Mouse (Mus musculus) liver, embryonic 13.5 days (tissue): ENCODE data around the gene Cfap299. TPM values are rescaled to one million over a fixed set of nuclear protein-coding genes. Genes with fewer than 3 reads are reported as not detected.
A peak's percentile ranks its signal among the peaks of the same experiment; 100 is the strongest.

ENCODE experiments used
- ATAC-seq: fragments of 200-750 bp; cut with Nextera tagmentation; 2 replicates; pipeline ENCODE4 v1.8.0; 2017; ENCODE audit warnings: low read depth, mild to moderate bottlenecking, moderate number of reproducible peaks, moderate library complexity
- DNase-seq: peaks from one replicate; pipeline ENCODE4 v3.0.0; 2022
- H3K27ac ChIP-seq: fragments of 300-500 bp; sonication (generic); 2 replicates; pipeline ENCODE4 v1.5.1; 2015; ENCODE audit warnings: moderate library complexity, mild to moderate bottlenecking, inconsistent platforms
- H3K27me3 ChIP-seq: fragments of 300-500 bp; sonication (generic); 2 replicates; pipeline ENCODE4 v1.6.1; 2015; ENCODE audit warnings: mild to moderate bottlenecking, inconsistent platforms
- H3K36me3 ChIP-seq: fragments of 300-500 bp; sonication (generic); 2 replicates; pipeline ENCODE4 v1.6.1; 2015; ENCODE audit warnings: mild to moderate bottlenecking, inconsistent platforms
- H3K4me1 ChIP-seq: fragments of 300-500 bp; sonication (generic); replicated peaks from 2 replicates; pipeline ENCODE4 v1.6.1; 2015; ENCODE audit warnings: inconsistent platforms
- H3K4me2 ChIP-seq: fragments of 300-500 bp; sonication (generic); 2 replicates; pipeline ENCODE4 v1.6.1; 2015; ENCODE audit warnings: inconsistent platforms, mild to moderate bottlenecking, moderate library complexity
- H3K4me3 ChIP-seq: fragments of 300-500 bp; sonication (generic); replicated peaks from 2 replicates; pipeline ENCODE4 v1.5.1; 2015; ENCODE audit warnings: mild to moderate bottlenecking, inconsistent platforms
- H3K9ac ChIP-seq: fragments of 300-500 bp; sonication (generic); 2 replicates; pipeline ENCODE4 v1.6.1; 2015; ENCODE audit warnings: mild to moderate bottlenecking, inconsistent platforms
- H3K9me3 ChIP-seq: fragments of 300-500 bp; sonication (generic); replicated peaks from 2 replicates; pipeline ENCODE4 v1.6.1; 2016; ENCODE audit warnings: inconsistent platforms
- WGBS: fragments of 180-500 bp; shearing (Covaris S2); methylation state at CpG from one replicate; pipeline ENCODE4 v1.1.7; 2015; ENCODE audit not compliant: insufficient replicate concordance; 5-methylcytosine and 5-hydroxymethylcytosine counted together
- polyA plus RNA-seq: library from polyadenylated mRNA; unstranded; fragments of >200 nt; fragmentation: Nextera tagmentation; extraction: Ambion mirVana; gene quantifications from 2 replicates; pipeline ENCODE4 v1.2.1, GENCODE M21; 2015

The Cfap299 gene
- polyA plus RNA-seq, 1 experiment from 2014 or later = 0.20 TPM

DNA sequence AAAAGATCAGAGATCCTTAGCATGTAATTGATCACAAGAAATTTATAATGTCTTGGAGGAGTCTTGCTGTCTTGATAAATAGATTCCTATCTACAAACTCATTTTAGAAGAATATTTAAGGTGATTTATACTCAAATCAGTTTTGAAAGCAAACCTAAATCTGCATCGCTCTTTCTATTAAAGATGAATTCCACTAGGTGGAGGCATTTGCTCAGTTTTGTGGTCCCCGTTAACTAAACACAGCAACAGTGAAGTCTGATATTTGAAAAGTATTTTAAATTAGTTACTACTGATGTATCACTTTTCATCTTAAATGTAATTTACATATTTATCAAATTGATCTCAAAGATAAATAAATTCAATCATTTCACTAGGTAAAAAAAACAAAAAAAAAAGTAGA lies 15.5 kb downstream of the Cfap299 start:
- 69% methylated on average over 2 of the region's 2 CpGs for WGBS

DNA sequence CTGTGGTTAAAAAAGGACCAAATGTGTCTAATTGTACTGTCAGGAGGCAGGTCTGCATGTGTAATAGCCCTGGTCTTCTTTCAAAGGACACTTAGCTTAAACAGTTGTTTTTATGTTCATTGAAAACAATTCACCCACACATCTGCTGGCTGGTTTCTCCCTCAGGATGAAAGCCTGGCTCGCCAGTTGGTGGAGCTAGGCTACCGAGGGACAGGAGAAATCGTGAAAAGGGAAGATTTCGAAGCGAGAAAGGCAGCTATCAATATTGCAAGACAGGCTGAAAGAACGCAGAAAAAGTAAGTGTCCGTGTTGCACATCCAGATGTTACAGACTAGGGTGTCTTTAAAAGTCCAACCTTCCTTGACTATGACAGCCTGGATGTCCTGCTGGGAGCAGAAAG lies 17.0 kb downstream of the Cfap299 start:
- H3K36me3 ChIP-seq = no peaks in the 10 kb centered on the region
- WGBS = 56% methylated on average over 7 of the region's 7 CpGs

More for the DNA sequence above, 15.5 kb downstream of the Cfap299 start:
- Histone ChIP-seq H3K9ac (no peak overlapping the region), H3K4me2 (no peak overlapping the region), H3K27me3 (no peaks in the 10 kb centered on the region), H3K4me3 (no peak overlapping the region), H3K36me3 (no peaks in the 10 kb centered on the region), H3K4me1 (no peaks in the 10 kb centered on the region), H3K9me3 (no peaks in the 10 kb centered on the region), H3K27ac (no peak overlapping the region)
- ATAC-seq (no peak), DNase-seq (no peak)

DNA sequence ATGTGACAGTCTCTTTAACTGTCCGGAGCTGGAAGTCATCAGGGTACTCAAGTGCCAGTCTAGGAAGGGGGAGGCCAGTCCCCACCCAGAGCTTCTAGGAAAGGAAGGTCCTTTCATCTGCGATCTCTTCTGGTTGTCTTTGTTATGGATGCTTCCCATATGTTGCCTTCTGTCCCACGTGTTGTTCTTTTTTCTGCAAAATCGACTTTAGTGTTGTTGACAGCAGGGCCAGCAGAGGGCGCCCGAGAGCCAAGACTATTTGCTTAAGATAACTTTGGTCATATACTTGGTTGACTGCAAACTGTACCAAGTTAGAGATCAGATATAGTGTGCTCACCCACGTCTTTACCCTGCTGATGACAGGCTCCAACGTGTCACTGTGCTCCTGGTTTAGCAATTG lies 19.5 kb downstream of the Cfap299 start:
- H3K4me3 ChIP-seq = no peak overlapping the region
- H3K9ac ChIP-seq = no peak overlapping the region
- no peaks in the 10 kb centered on the region for H3K4me1 ChIP-seq
- no peaks in the 10 kb centered on the region for H3K9me3 ChIP-seq
- H3K4me2 ChIP-seq = no peak overlapping the region
- no peaks in the 10 kb centered on the region for H3K27me3 ChIP-seq
- ATAC-seq (no peak), DNase-seq (peak; percentile 6)
- no peak overlapping the region for H3K27ac ChIP-seq
- WGBS = 13% methylated on average over 8 of the region's 8 CpGs
- H3K36me3 ChIP-seq = no peaks in the 10 kb centered on the region

More for the DNA sequence above, 17.0 kb downstream of the Cfap299 start:
- Histone ChIP-seq H3K4me3 (no peak overlapping the region), H3K4me1 (no peaks in the 10 kb centered on the region), H3K27me3 (no peaks in the 10 kb centered on the region), H3K9me3 (no peaks in the 10 kb centered on the region), H3K27ac (no peak overlapping the region), H3K4me2 (no peak overlapping the region), H3K9ac (no peak overlapping the region)
- ATAC-seq (no peak), DNase-seq (no peak)

DNA sequence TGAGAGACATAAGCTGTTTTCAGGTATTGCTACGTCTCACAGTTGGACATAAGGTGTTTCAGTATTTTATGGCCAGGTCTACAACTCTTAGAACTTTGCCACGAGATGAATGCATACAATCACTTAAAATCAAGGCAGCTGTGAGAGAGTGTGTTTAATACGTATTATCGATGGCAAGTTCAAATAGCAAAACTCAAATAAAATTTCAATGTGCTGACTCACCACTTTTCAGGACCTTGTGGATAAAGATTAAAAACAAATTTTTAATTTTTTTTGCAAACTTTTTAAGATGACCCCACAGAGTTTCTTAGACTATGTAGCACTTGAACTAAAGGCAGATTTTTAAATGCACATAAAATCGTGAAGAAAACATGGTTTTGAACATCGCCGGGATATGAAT lies 30.8 kb downstream of the Cfap299 start:
- Histone ChIP-seq H3K9ac (no peak overlapping the region), H3K9me3 (no peaks in the 10 kb centered on the region), H3K27me3 (no peaks in the 10 kb centered on the region), H3K36me3 (no peaks in the 10 kb centered on the region), H3K4me3 (no peak overlapping the region), H3K27ac (no peak overlapping the region), H3K4me2 (no peak overlapping the region), H3K4me1 (no peaks in the 10 kb centered on the region)
- no peak for DNase-seq
- no peak for ATAC-seq
- WGBS = 74% methylated on average over 7 of the region's 7 CpGs

DNA sequence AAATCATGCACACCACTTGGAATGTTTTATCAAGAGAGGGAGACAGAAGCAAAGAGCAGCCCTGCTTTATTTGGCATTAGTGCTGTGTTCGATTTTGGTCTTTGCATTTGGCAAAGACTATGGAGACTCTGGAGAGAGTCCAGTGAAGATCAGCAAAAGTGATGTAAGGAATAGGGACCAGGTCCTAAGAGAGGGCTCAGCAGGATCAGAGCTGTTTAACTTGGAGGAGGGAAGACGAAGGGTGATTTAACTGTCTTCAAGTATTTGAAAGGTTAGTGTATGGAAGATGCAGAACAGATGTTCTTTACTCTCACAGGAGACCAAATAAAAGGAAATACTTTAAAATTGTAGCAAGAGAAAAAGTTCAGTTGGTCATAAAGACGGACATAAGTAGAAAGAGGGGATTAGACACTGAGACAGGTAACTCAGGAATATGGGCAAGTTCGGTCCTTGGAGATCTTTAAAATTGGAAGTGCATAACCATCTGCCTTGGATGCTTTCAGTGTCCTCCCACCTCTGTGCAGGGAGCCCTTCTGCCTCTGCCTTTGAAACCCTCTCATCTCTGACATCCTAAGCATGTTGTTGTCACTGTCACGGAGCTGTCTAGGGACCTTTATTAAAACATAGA lies 31.8 kb downstream of the Cfap299 start:
- no peak for ATAC-seq
- H3K9ac ChIP-seq = no peak overlapping the region
- H3K27me3 ChIP-seq = no peaks in the 10 kb centered on the region
- H3K4me2 ChIP-seq = no peak overlapping the region
- no peaks in the 10 kb centered on the region for H3K9me3 ChIP-seq
- H3K4me3 ChIP-seq = no peak overlapping the region
- 65% methylated on average over 5 of the region's 5 CpGs for WGBS
- H3K27ac ChIP-seq = no peak overlapping the region
- no peak for DNase-seq
- no peaks in the 10 kb centered on the region for H3K36me3 ChIP-seq
- H3K4me1 ChIP-seq = no peaks in the 10 kb centered on the region

DNA sequence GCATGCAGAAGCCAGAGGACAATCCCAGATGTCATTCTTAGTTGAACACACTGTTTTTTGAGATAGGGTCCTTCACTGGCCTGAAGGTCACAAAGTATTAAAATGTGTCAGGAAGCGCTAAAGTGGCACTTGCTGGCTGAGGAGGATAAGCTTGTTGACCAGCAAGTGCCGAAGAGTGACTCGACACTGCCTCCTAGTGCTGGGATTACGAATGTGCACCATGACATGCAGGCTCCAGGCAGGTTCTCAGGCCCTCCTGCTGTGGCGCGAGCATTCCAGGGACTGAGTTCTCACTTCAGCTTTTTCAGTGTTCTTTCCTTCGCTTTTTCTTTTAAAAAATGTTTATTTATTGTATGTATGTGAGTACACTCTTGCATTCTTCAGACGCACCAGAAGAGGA lies 34.3 kb downstream of the Cfap299 start:
- ATAC-seq = no peak
- DNase-seq = no peak

DNA sequence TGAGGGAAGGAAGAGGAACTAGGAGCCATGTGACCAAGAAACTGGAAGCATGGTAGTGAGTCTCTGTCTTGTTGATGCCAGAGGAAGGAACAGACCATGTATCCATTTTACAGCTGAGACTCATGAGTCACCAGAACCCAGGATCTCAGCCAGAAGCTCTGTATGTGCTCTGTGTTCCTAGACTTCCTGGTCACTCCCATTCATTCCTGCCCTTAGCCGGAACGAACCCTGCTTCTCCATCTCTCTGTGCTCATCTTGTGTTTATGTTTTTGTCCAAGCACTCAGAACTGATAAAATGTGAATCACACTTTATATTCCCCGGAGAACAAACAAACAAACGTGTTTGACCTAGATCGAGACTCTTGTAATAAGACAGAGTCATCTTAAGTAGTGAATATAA lies 36.2 kb downstream of the Cfap299 start:
- no peaks in the 10 kb centered on the region for H3K36me3 ChIP-seq
- H3K27ac ChIP-seq = no peak overlapping the region
- WGBS = 62% methylated on average over 5 of the region's 5 CpGs
- no peak overlapping the region for H3K4me2 ChIP-seq
- no peak for ATAC-seq
- DNase-seq = no peak
- H3K27me3 ChIP-seq = no peaks in the 10 kb centered on the region
- H3K4me3 ChIP-seq = no peak overlapping the region
- no peak overlapping the region for H3K9ac ChIP-seq
- no peaks in the 10 kb centered on the region for H3K9me3 ChIP-seq
- H3K4me1 ChIP-seq = no peaks in the 10 kb centered on the region

More for the DNA sequence above, 34.3 kb downstream of the Cfap299 start:
- H3K4me1 ChIP-seq = no peaks in the 10 kb centered on the region
- no peaks in the 10 kb centered on the region for H3K27me3 ChIP-seq
- no peak overlapping the region for H3K27ac ChIP-seq
- H3K4me2 ChIP-seq = no peak overlapping the region
- no peaks in the 10 kb centered on the region for H3K36me3 ChIP-seq
- no peak overlapping the region for H3K9ac ChIP-seq
- no peak overlapping the region for H3K4me3 ChIP-seq
- no peaks in the 10 kb centered on the region for H3K9me3 ChIP-seq
- whole genome bisulfite sequencing = 32% methylated on average over 8 of the region's 8 CpGs

DNA sequence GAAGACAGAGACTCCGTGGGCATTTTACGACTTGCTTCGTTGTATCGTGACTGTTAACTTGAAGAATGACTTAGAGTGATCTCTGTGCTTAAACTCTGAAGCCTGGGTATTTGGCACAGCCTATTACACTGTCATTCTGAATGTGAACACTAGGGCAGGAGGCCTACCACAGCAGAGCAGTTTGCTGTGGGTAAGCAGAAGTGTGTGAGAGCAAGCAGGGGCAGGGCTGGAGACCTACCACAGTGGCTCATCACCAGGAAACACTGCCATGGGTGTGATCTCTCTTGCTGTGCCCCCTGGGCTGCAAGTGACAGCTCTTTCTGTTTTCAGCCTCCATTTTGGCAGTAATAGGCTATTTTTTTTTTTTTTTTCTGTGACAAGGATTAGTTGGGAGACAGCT lies 39.7 kb downstream of the Cfap299 start:
- Histone ChIP-seq H3K9ac (no peak overlapping the region), H3K4me1 (no peaks in the 10 kb centered on the region), H3K27me3 (no peaks in the 10 kb centered on the region), H3K4me2 (no peak overlapping the region), H3K36me3 (no peaks in the 10 kb centered on the region), H3K4me3 (no peak overlapping the region), H3K27ac (no peak overlapping the region), H3K9me3 (no peaks in the 10 kb centered on the region)
- WGBS = 49% methylated on average over 4 of the region's 4 CpGs
- ATAC-seq = no peak
- DNase-seq = no peak

DNA sequence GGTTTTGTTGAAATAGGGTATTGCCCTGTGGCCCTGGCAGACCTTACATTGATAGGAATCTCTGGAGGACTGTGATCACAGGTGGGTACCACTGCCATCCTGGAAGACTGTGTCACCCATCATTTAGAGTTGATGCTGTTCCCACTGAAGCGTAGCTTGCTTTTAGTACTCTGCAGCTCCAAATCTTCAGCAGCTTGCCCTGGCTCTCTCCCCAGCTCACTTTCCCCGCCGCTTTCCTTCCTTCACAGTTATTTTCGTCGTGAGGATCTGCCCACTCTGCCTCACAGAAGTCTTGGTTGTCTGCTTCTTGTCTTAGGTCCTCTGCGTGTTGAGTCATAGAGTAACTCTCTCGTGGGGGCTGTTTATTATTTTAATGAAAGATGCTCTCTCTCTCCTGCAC lies 40.3 kb downstream of the Cfap299 start:
- Histone ChIP-seq H3K27ac (no peak overlapping the region), H3K27me3 (no peaks in the 10 kb centered on the region), H3K4me2 (no peak overlapping the region), H3K4me3 (no peak overlapping the region), H3K4me1 (no peaks in the 10 kb centered on the region), H3K9me3 (no peaks in the 10 kb centered on the region), H3K36me3 (no peaks in the 10 kb centered on the region), H3K9ac (no peak overlapping the region)
- no peak for ATAC-seq
- WGBS = 61% methylated on average over 7 of the region's 7 CpGs
- DNase-seq = no peak

DNA sequence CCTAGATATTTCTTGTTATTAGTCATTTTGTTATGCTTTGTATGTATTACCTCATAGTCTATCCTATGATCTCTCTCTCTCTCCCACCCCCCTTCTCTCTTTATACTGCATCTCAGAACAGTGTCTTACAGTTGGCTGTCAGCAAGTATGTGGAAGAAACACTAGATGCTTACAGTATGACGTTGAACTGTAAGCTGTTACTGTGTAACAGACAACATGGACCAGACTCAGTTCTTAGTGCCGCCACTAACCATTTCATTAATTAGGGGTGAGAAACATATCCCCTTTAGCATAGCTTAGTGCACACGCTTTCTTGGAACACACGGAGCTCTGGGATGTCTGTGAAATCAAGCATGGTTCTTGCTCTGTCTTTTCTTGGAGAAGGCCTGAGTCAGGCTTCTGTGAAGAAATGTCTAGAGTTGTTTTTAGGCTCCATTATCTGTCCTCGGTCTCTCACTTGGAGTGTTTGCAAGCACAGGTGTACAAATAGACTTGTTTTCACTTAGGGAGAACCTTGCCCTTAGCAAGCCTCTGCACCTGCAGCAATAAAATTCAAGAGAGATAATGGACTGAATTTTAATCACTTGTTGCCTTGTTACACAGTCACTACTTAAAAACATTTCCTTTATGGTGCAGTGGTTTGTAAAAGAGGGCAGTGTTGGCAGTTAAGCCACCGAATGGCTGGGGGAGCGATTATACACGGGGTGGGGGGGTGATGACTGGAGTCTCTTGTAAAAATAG lies 47.1 kb downstream of the Cfap299 start:
- no peak overlapping the region for H3K27ac ChIP-seq
- no peaks in the 10 kb centered on the region for H3K4me1 ChIP-seq
- no peak overlapping the region for H3K9ac ChIP-seq
- DNase-seq (no peak), ATAC-seq (no peak)
- no peaks in the 10 kb centered on the region for H3K27me3 ChIP-seq
- WGBS = 66% methylated on average over 8 of the region's 8 CpGs
- H3K9me3 ChIP-seq = no peaks in the 10 kb centered on the region
- no peak overlapping the region for H3K4me3 ChIP-seq
- no peaks in the 10 kb centered on the region for H3K36me3 ChIP-seq
- no peak overlapping the region for H3K4me2 ChIP-seq

DNA sequence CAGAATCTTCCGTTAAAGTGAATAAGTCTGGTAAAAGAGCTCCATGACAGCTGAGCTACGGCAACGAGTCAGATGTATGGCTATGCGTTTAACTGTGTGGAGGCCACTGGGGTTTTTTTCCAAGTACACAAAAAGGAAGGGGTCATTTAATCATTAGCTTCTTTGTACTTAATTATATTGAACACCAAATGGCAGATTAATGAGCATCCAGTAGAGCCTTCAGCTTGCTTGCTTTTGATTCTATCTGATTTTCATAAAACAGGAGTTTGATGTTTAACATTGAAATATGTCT lies 47.6 kb downstream of the Cfap299 start:
- no peaks in the 10 kb centered on the region for H3K9me3 ChIP-seq
- no peak for DNase-seq
- no peak overlapping the region for H3K4me3 ChIP-seq
- no peaks in the 10 kb centered on the region for H3K4me1 ChIP-seq
- no peak overlapping the region for H3K4me2 ChIP-seq
- no peak overlapping the region for H3K27ac ChIP-seq
- H3K27me3 ChIP-seq = no peaks in the 10 kb centered on the region
- H3K9ac ChIP-seq = no peak overlapping the region
- ATAC-seq = no peak
- no peaks in the 10 kb centered on the region for H3K36me3 ChIP-seq
- WGBS = 64% methylated on average over 4 of the region's 4 CpGs

DNA sequence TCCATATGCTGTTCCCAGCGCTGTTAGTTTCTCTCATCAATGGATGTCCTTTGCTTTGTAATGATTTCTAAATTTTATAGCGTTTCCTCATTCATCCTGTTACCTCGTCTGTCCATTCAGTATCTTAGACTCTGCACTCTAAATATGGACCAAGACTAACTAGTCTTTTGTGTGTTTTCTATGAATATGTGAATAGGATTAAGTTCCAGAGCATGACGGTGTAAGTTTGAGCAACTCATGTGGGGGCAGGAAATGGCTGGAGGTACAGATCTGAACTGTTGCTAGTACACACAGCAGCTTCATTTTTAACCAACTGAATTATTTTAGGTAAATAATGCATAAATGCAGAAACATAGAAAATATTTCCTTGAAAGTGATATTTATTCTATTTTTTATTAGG lies 51.3 kb downstream of the Cfap299 start:
- no peak overlapping the region for H3K4me3 ChIP-seq
- DNase-seq (no peak), ATAC-seq (no peak)
- no peak overlapping the region for H3K9ac ChIP-seq
- H3K27ac ChIP-seq = no peak overlapping the region
- no peaks in the 10 kb centered on the region for H3K36me3 ChIP-seq
- WGBS = 69% methylated on average over 4 of the region's 4 CpGs
- no peaks in the 10 kb centered on the region for H3K9me3 ChIP-seq
- H3K27me3 ChIP-seq = no peaks in the 10 kb centered on the region
- no peak overlapping the region for H3K4me2 ChIP-seq
- no peaks in the 10 kb centered on the region for H3K4me1 ChIP-seq
